In the genomic region with DNA sequence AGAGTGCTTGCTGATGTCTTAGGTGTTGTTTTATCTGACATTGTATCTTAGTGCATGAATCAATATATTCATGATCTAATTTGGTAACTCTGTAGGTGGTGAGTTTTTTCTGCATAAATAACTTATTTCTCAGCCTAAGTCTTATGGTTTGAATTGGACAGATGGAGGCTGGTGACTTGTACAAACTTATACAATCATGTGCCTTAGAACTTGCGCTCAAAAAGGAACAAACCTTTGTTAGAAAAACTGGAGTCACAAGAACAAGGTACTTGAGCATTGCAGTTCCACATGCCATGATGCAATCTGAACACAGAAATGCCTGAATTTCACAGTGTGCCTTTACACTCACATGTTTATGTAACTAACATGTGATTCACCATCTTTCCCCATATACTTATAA, we compare ENCODE assay signal across 17 mouse cellular contexts.
"Had no signal": no experiment of that assay in that cellular context is flagged by ENCODE, and none has a peak within 500 bp of the region (broad histone marks: within the 10 kb centered on the region; RNA-seq: fewer than 3 reads in every experiment).

No protein-coding gene starts in this region.

- H3K27ac ChIP-seq: midbrain, embryonic 10.5 days; midbrain, embryonic 12.5 days; neural tube, embryonic 13.5 days; neural tube, embryonic 15.5 days had no signal

- DNase-seq: lung, adult 18-20 months; lung, embryonic 14.5 days; lung, postnatal 10 days; lung, postnatal 4 days; midbrain, embryonic 14.5 days; retina, postnatal 1 day; right cerebral cortex, postnatal 14 days; right cerebral cortex, postnatal 4 days; spleen, adult 18-20 months; thymus, adult 2 months; thymus, postnatal 25 days; thymus, postnatal 4 days had no signal

- H3K4me1 ChIP-seq: midbrain, embryonic 10.5 days; midbrain, embryonic 12.5 days; neural tube, embryonic 13.5 days; neural tube, embryonic 15.5 days had no signal

- H3K4me3 ChIP-seq: midbrain, embryonic 10.5 days; midbrain, embryonic 12.5 days; myocyte; neural tube, embryonic 13.5 days; neural tube, embryonic 15.5 days had no signal
